Comparison of ENCODE assay signal across 15 mouse cellular contexts in the genomic region with DNA sequence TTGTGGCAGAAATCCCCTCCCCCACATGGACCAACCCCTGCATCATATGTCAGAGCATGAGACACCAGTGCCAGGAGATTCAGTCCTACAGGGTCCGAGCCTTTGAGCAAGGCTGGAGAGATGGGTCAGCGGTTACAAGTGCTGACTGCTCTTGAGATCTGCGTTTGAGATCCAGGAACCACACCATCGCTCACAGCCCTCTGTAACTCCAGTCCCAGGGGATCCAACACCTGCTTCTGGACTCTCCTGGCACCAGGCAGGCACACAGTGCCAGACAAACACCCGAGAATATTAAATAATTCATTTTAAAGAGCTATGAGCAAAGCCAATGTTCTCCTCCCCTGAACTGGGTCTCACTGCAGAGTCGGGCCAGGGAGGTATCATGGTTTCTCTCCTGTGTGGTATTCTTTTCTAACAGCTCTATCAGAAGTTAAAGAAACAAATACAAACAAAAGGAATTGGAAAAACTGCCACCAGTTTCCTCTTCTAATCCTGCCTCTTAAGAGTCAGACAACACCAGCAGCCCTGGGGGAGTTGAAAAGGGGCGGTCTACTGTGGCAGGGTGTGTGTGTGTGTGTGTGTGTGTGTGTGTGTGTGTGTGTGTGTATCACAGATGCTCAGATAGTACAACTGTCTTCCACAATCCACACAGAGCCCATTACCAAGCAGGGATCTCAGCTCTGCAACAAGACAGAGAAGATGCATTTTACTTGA. TPM values are rescaled to one million over a fixed set of nuclear protein-coding genes. Genes with fewer than 3 reads are reported as not detected.
DNase-seq lines count a peak whose midpoint lies in the region; ATAC-seq and TF ChIP-seq lines count a peak whose summit lies in the region.
"Had no signal": no experiment of that assay in that cellular context is flagged by ENCODE, and none has a peak within 500 bp of the region (broad histone marks: within the 10 kb centered on the region; RNA-seq: fewer than 3 reads in every experiment).

No protein-coding gene starts in this region.

- no peak for DNase-seq in heart, postnatal 25 days (ENCODE audit: low spot score)
- no peak for DNase-seq in lung, postnatal 4 days
- peak; percentile 13 for DNase-seq in stomach, postnatal 0 days (ENCODE audit: low spot score)
- no peak for DNase-seq in thymus, postnatal 36 days
- DNase-seq: cerebellum, adult 11 months; cerebellum, postnatal 36 days; thymus, adult 18-20 months had no signal

- H3K27ac ChIP-seq in heart, embryonic 14.5 days (replicated peaks in 1 of 2; ENCODE audit: control insufficient read depth in 1 of 2, insufficient read depth in 1 of 2, low read depth in 2 of 2, low read length in 2 of 2): peak overlapping the region; percentile 55 to 71
- peak overlapping the region; percentile 76 for H3K27ac ChIP-seq in lung, embryonic 16.5 days (ENCODE audit: low read length)
- peak overlapping the region; percentile 48; the same call in 1 of the 2 replicates for H3K27ac ChIP-seq in embryonic facial prominence, embryonic 13.5 days
- no peak overlapping the region; the same call in 1 of the 2 replicates for H3K27ac ChIP-seq in stomach, postnatal 0 days (replicated peaks)
- H3K27ac ChIP-seq: hindbrain, postnatal 0 days; liver, embryonic 14.5 days; neural tube, embryonic 13.5 days had no signal

- H3K9ac ChIP-seq in heart, embryonic 14.5 days (ENCODE audit: low read length): no peak overlapping the region
- H3K9ac ChIP-seq in lung, embryonic 16.5 days (ENCODE audit: low read length): no peak overlapping the region
- H3K9ac ChIP-seq in embryonic facial prominence, embryonic 13.5 days: no peak overlapping the region
- no peak overlapping the region for H3K9ac ChIP-seq in stomach, postnatal 0 days (ENCODE audit: low read length)
- H3K9ac ChIP-seq: kidney, embryonic 15.5 days; liver, embryonic 14.5 days; neural tube, embryonic 13.5 days had no signal

- no peaks in the 10 kb centered on the region for H3K27me3 ChIP-seq in heart, embryonic 14.5 days (ENCODE audit: control insufficient read depth, insufficient read depth, low read length)
- H3K27me3 ChIP-seq in lung, embryonic 16.5 days (ENCODE audit: control insufficient read depth, insufficient read depth, low read depth, low read length): no peaks in the 10 kb centered on the region
- H3K27me3 ChIP-seq in embryonic facial prominence, embryonic 13.5 days: no peaks in the 10 kb centered on the region
- H3K27me3 ChIP-seq in stomach, postnatal 0 days (ENCODE audit: control insufficient read depth, insufficient read depth, low read length): no peaks in the 10 kb centered on the region
- H3K27me3 ChIP-seq: kidney, embryonic 15.5 days; neural tube, embryonic 13.5 days had no signal

- TF ChIP-seq EP300 in stomach, postnatal 0 days (optimal IDR thresholded peaks at IDR 0.05): no peak

- intact Hi-C loops in heart, postnatal 25 days (cut with DNase I): no loop called here

- H3K9me3 ChIP-seq in heart, embryonic 14.5 days (ENCODE audit: control insufficient read depth, low read length): no peaks in the 10 kb centered on the region
- H3K9me3 ChIP-seq in lung, embryonic 16.5 days (ENCODE audit: control insufficient read depth, low read length): no peaks in the 10 kb centered on the region
- 0 out of 2 replicates have a peak, but pooled peaks cover 2% of the 10 kb centered on the region for H3K9me3 ChIP-seq in embryonic facial prominence, embryonic 13.5 days
- H3K9me3 ChIP-seq in stomach, postnatal 0 days (ENCODE audit: control insufficient read depth, low read length): no peaks in the 10 kb centered on the region
- H3K9me3 ChIP-seq: kidney, embryonic 15.5 days; neural tube, embryonic 13.5 days had no signal

- H3K4me3 ChIP-seq in heart, embryonic 14.5 days (ENCODE audit: control insufficient read depth in 1 of 2, insufficient read depth in 1 of 2, low read depth in 1 of 2, low read length in 2 of 2): no peak overlapping the region
- no peak overlapping the region for H3K4me3 ChIP-seq in lung, embryonic 16.5 days (ENCODE audit: low read length)
- no peak overlapping the region for H3K4me3 ChIP-seq in embryonic facial prominence, embryonic 13.5 days
- H3K4me3 ChIP-seq in stomach, postnatal 0 days (ENCODE audit: low read depth, low read length): no peak overlapping the region
- H3K4me3 ChIP-seq: kidney, embryonic 15.5 days; neural tube, embryonic 13.5 days had no signal

- peaks cover 26 to 29% of the 10 kb centered on the region in 2 experiments for H3K4me1 ChIP-seq in heart, embryonic 14.5 days (ENCODE audit: control insufficient read depth in 2 of 2, insufficient read depth in 2 of 2, low read length in 2 of 2)
- H3K4me1 ChIP-seq in lung, embryonic 16.5 days (replicated peaks; ENCODE audit: control insufficient read depth, insufficient read depth, low read length): peaks cover 30% of the 10 kb centered on the region
- peaks cover 42% of the 10 kb centered on the region for H3K4me1 ChIP-seq in embryonic facial prominence, embryonic 13.5 days
- H3K4me1 ChIP-seq in stomach, postnatal 0 days (replicated peaks; ENCODE audit: control insufficient read depth, insufficient read depth): peaks cover 9% of the 10 kb centered on the region

- ATAC-seq in heart, embryonic 14.5 days (ENCODE audit: insufficient number of reproducible peaks, insufficient read depth, low FRiP score, low read depth): no peak
- ATAC-seq in lung, embryonic 16.5 days (ENCODE audit: low read depth): no peak
- ATAC-seq in embryonic facial prominence, embryonic 13.5 days (ENCODE audit: insufficient number of reproducible peaks, insufficient read depth, low FRiP score, low TSS enrichment, low read depth): no peak
- 0 out of 2 replicates have a peak, but pooled peaks have one; percentile 18 for ATAC-seq in stomach, postnatal 0 days (ENCODE audit: low FRiP score, low TSS enrichment)
- ATAC-seq: activated CD4-positive, CD25-positive, alpha-beta regulatory T cell, adult 4 months; hindbrain, postnatal 0 days had no signal

- no peak for TF ChIP-seq CTCF in stomach, postnatal 0 days (IDR thresholded peaks at IDR 0.05; ENCODE audit: low read depth)

- no peaks in the 10 kb centered on the region for H3K36me3 ChIP-seq in heart, embryonic 14.5 days (ENCODE audit: control insufficient read depth, insufficient read depth, low read length)
- no peaks in the 10 kb centered on the region for H3K36me3 ChIP-seq in lung, embryonic 16.5 days (ENCODE audit: control insufficient read depth, insufficient read depth, low read length)
- no peaks in the 10 kb centered on the region for H3K36me3 ChIP-seq in embryonic facial prominence, embryonic 13.5 days
- no peaks in the 10 kb centered on the region for H3K36me3 ChIP-seq in stomach, postnatal 0 days (ENCODE audit: control insufficient read depth, insufficient read depth, low read length)
- H3K36me3 ChIP-seq: kidney, embryonic 15.5 days; neural tube, embryonic 13.5 days had no signal

- WGBS in heart, embryonic 14.5 days: 44% methylated on average over 7 of the region's 7 CpGs
- 54% methylated on average over 7 of the region's 7 CpGs for WGBS in lung, embryonic 16.5 days
- 69% methylated on average over 7 of the region's 7 CpGs for WGBS in embryonic facial prominence, embryonic 13.5 days
- WGBS in stomach, postnatal 0 days: 59% methylated on average over 7 of the region's 7 CpGs

- H3K4me2 ChIP-seq in heart, embryonic 14.5 days (ENCODE audit: low read length): no peak overlapping the region
- no peak overlapping the region for H3K4me2 ChIP-seq in lung, embryonic 16.5 days (ENCODE audit: low read depth, low read length)
- H3K4me2 ChIP-seq in embryonic facial prominence, embryonic 13.5 days: no peak overlapping the region
- H3K4me2 ChIP-seq in stomach, postnatal 0 days (replicated peaks; ENCODE audit: low read depth): no peak overlapping the region
- H3K4me2 ChIP-seq: kidney, embryonic 15.5 days; neural tube, embryonic 13.5 days had no signal

RNA-seq across cellular contexts. Expression of a gene that starts 47.4 kb away (rescaled TPM):
- polyA plus RNA-seq in heart, embryonic 14.5 days (2014; fragmentation: Nextera tagmentation; extraction: Ambion mirVana): 24.8 and 25.0 TPM in 2 replicates
- total RNA-seq in heart, postnatal 25 days (2021): 1 to 10 TPM in 1 of 2 experiments, under 1 TPM in 1; 0.65 to 1.2 TPM
- 46.6 and 48.6 TPM in 2 replicates for polyA plus RNA-seq in lung, embryonic 16.5 days (2015; fragmentation: Nextera tagmentation; extraction: Ambion mirVana)
- polyA plus RNA-seq in embryonic facial prominence, embryonic 13.5 days (2015; fragmentation: Nextera tagmentation; extraction: Ambion mirVana): 51.6 and 55.7 TPM in 2 replicates
- polyA plus RNA-seq in stomach, postnatal 0 days (2015; fragmentation: Nextera tagmentation; extraction: Ambion mirVana): 7.4 and 8.0 TPM in 2 replicates
